Mouse (Mus musculus) common myeloid progenitor, adult 5-6 weeks (primary cell): Measurements from ENCODE around the gene Fam124a. TPM values are rescaled to one million over a fixed set of nuclear protein-coding genes. Genes with fewer than 3 reads are reported as not detected.
"Not testable (repeated sequence)": the region's sequence is repeated elsewhere in the genome, so short reads cannot be mapped to it uniquely, and the experiment has no call there.

ENCODE experiments used
- ATAC-seq: replicated peaks from 2 replicates; pipeline ENCODE4 v1.8.0; 2016; ENCODE audit warnings: low read depth, mild to moderate bottlenecking, moderate TSS enrichment, inconsistent platforms; ENCODE audit not compliant: poor library complexity, severe bottlenecking
- total RNA-seq: library from RNA; stranded (forward); fragments of 200-1000, 187-1606 nt; gene quantifications from 2 replicates; pipeline ENCODE4 v1.2.3, GENCODE M21; 2017

The Fam124a gene
- total RNA-seq = not detected in 2 replicates

DNA sequence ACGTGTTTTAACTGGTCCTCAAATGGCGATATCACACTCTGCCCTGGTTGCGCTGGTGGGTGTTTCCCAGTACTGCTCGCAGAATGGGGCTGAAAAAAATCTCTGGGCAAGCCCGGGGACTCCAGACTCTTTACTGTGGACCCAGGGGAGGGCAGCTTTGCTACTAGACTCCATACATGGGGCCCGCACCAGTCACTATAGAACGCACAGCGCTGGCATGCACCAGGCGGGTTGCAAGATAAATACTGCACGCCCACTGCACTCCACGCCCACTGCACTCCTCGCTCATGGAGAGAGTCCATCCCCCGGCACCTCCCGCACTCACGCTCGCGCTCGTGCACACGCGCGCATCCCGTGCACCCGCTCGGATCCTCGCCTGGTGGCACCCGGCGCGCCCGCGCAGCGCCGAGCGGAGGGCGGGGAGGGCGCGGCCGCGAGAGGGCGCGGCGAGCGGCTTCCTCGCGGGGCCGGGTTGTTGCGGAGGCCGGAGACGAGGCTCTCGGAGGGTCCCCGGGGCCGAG is at the start of gene Fam124a:
Gene Fam124a (plus strand): TSS at position 429 of the 521 bp plus-strand sequence.
- ATAC-seq = peak; percentile 87

DNA sequence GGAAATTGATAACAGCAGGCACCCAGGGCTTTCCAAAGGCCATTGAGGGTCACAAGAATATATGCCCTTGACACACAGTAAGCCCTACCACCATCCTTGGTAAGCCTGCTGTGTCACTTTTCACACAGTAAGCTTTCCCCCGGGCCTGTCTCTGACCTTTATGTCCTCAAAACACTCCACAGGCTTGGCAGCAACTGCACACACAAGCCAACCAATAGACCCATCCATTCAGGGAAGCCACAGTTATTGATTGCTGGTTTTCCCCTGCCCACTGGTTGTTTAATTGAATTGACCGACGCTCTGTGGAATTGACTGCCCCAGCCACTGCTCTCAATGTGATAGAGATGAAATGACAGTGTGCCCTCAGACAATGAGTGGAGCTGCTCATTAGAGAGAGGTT is 49.3 kb upstream of the Fam124a start:
- no peak for ATAC-seq

DNA sequence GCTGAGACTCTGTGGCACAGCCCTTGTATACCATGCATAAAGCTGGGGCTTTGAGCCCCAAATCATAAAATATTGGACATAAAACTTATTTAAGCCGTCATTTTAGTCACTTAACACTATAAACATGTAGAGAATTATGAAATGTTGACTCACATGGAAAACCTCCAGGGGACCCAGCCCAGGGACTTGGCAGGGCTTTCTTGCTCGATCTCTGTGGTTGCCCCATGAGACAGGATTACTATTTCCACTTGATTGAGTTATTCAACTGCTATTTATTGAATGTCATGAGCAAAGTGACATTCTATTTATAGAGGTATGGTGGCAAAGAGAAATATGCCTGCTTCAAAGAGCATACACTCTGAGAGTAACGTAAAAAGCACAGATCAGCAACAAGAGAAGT is 46.2 kb upstream of the Fam124a start:
- no peak for ATAC-seq

DNA sequence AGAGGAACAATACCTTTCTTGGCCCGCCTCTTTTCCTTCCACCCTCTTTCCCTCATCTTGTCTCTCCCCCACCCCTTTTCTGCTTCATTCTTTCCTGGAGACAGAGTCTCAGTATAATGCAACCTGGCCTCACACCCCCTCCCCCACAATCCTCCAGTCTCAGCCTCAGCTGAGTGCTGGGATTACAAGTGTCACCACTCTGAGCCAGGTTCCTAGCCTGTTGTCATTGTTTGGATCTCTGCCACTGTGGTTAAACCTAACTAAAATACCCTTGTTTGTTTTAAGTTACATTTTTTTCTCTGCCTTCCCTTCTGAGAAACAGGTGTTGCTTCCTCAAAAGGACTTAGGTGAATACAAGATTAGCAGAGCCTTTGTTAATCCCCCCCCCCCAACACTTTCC is 42.7 kb upstream of the Fam124a start:
- no peak for ATAC-seq

DNA sequence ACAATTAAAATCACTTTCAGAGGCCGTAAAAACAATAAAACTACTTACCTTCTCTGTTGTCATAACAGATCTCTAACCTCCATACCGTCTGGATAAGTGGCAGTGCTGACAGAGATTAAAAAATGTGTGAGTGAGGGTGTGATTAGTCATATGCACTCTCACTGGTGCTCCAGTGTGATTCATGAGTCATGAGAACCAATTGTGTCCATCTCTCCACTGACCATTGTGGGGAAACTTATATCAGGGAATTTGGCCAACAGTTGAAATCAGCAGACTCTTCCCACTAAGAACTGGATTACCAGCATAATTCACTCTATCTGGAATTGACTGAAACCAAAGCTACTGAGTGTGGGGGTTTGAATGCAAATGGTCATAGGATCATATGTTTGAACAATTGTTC is 24.6 kb upstream of the Fam124a start:
- no peak for ATAC-seq

DNA sequence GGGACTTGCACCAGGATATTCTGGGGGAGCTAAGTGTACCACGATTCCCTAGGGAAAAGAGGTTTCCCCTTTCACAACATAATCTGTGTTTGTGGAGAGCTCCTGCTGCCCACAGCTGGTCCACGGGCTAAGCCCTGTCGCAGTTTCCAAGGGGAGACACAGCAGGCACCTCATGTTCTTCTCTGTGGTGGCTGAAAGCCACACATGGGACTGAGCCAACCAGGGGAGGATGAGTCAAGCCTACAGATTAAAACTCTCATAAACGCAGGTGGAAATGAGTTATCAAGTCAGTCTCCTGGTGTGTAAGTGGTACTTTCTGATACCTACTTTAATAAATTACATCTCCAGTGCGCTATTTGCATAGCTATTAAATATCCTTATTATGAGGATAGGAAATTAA is 19.4 kb upstream of the Fam124a start:
- no peak for ATAC-seq

DNA sequence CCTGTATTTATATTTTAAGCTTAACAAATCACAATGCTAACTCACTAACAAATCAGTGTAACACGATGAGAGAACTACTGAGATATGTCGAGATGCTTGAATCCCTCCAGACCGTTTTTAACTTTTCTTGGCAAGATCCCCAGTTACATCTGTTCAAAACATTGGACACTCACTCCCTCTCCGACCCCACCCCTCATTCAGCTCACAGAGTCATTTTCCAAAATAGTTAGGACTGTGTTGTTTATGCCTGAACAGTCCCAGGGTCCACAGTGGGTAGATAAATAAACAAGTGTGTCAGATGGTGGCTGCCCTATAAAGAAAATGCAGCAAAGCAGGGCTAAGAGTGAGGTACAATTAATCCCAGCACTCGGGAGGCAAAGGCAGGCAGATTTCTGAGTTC is 18.5 kb upstream of the Fam124a start:
- ATAC-seq = no peak

DNA sequence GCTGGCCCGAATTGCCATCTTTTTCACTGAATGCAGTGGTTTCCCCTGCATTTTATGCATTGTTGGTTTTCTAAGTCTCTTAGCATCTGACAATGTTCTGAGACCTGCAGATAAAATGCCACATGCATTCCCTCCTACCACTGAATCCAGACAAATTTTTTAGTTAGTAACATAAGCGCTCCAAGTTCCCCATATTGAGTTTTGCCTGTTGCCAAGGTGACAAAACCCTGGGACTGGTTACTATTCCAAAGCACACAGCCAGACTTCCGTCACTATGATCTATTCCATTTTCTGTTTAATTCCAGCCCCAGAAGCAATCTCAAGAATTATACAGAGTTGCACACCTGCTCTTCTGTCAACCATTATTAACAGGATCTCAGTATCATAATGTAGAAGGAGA is 15.7 kb upstream of the Fam124a start:
- ATAC-seq = no peak

DNA sequence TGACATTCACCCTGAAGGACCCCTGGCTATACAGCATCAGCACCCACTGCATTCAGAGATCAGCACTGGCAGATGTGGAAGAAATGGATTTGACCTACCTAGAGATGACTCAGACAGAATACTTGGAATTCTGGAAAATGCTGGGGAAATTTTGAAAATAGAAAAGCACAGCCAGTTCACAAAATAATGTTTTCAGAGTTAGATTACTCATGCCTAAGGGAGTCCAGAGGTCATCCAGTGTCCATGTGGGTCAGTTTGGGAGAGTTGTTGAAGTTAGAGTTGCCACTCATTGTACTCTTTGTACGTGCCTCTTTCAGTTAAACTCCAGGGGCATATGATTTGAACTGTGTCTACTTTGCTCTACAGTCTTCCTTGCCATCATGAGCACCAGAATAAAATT is 13.8 kb upstream of the Fam124a start:
- ATAC-seq = no peak

DNA sequence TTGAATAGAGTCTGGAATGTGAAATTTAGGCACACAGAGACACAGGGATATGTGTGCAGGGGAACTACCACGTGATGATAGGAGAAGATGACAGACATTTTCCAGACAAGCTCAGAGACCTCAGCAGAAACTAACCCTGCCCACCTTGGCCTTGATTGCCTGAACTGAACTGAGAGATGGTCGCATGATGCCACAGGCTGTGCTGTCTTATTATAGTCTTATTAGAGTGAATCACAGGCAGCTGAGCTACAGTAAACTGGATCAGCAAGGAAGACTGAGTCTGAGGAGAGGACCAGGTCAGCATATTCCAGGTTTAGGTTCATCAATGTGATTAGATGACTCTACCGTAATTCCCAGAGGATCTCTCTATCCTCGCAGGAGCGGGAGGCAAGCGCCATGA is 9.2 kb upstream of the Fam124a start:
- no peak for ATAC-seq

DNA sequence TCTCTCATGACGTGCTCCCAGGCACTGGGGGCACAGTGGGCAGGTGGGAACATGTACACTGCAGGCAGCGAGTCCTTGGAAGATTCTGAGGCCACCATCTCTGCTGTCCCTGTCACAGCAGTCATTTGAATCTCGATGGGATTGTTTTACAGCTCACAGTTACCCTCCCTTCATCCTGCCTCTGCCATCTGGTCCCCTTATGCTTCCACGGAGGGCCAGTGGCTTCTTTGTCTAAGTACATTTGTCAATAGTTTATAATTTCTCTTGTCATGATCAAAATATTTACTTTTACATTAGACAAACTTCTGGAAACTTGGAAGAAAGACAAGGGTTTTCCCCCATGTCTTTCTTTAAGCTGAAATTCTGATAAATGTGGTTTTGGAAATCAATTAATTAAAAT is 8.8 kb upstream of the Fam124a start:
- no peak for ATAC-seq

DNA sequence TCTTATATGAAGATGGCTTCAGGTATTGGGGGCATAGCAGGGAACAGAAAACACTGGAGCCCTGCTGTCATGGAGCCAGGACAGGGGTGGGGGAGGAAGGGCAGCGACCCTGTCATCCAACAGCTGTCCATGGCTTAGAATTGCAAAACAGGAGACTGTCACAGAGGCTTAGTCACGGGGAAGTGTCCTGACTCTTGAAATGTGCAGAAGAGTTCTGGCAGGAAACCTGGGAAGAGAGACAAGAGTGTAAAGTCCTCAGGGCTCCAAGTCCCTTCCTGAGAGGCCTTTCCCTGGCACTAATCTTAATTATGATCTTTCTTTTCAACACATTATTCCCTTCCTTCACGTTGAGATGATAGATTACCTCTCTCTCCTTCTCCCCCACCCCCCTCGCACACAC is 5.4 kb upstream of the Fam124a start:
- no peak for ATAC-seq

DNA sequence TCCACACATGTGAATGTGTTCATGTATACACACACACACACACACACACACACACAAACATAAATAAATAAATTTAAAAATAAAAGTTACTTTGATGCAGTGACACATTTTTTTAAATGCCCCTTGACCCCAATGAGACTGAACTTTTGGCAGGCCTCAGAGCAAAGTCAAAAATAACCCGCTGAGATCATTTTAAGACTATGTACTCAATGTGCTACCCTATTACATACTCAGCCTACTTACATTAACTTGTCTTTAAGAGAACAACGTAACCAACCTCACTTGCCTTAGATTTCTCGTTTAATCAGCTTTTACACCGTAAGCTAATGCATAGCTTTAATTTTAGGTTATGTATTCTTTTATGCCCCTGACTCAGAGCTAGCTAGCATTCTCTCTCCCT is 2.8 kb upstream of the Fam124a start:
- no peak for ATAC-seq

DNA sequence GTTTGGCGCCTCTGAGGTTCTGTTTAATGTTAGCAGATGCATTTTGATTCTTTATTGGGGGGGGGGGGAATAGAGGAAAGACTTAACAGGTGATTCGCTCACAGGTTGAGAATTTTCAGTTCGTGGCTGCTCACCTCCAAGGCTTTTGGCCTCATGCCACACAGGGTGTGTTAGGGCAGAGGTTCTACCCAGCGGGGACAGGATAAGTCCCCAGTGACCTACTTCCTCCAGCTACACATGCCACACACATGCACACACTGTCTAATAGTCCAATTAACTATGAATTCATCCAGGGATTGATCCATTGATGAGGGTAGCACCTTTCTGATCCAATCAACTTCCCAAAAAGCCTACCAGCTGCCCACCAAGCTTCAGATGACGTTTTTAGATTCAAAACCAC is 1.8 kb upstream of the Fam124a start:
- ATAC-seq = no peak

DNA sequence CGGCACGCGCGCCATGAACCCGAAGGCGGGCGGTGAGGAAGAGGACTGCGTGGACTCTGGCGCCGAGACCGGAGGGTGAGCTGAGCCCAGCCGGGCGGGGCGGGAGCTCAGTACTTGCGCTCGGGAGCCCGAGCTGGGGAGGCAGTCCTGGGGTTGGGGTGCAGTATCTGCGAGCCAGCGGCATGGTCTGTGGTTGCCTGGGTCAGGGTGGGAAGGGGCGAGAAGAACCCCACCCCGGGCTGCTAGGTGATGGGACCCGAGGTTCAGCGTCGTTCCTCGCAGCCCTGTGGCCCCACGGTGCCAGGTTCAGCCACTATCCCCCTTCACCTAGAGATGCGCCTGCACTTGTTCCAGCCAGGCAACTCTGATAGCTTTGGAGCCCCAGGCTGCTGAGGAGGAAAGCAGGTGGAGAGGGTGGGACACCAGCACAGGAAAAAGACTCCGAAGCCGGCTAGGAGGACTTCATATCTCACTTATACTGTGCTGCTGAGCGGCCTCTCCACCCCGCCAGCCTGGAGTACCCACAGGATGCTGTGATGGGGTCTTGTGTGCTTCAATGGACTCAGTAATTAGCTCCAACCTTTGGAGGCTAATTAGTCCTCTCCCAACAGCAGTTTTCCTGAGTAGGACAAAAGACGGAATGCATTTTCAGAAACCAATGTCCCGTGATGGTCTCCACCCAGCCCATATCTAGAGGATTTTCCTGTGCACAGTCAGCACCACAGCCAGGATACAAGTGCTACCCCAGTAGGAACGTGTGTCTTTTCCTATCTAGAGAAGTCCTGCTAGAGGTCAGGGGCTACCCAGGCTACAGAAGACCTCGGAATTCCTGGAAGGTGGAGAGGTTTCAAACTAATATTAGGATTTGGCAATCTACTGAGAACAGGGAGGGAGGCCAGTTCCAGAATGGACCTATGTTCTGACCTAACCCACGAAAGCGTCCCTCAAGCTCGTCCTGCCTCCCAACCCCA is 588 bp downstream of the Fam124a start:
- peak; percentile 26 for ATAC-seq

DNA sequence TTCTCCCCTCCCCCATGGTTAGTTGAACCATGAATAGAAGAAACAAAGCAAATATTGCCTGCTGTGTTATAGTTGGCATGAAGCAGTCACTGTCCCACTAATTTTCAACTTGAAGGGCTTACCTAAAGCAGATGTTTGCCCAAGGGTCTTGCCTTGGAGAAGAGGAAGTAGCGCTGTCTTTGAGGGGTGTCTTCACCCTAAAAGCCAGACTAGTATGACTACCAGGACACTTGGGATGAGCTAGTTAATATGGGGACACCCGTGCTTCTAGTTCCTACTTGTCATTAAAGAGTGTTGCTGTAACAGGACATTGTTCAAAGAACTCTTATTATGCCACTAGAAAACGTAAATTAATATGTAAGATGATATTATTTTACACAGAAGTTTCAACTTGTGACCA is 1.6 kb downstream of the Fam124a start:
- ATAC-seq = no peak

DNA sequence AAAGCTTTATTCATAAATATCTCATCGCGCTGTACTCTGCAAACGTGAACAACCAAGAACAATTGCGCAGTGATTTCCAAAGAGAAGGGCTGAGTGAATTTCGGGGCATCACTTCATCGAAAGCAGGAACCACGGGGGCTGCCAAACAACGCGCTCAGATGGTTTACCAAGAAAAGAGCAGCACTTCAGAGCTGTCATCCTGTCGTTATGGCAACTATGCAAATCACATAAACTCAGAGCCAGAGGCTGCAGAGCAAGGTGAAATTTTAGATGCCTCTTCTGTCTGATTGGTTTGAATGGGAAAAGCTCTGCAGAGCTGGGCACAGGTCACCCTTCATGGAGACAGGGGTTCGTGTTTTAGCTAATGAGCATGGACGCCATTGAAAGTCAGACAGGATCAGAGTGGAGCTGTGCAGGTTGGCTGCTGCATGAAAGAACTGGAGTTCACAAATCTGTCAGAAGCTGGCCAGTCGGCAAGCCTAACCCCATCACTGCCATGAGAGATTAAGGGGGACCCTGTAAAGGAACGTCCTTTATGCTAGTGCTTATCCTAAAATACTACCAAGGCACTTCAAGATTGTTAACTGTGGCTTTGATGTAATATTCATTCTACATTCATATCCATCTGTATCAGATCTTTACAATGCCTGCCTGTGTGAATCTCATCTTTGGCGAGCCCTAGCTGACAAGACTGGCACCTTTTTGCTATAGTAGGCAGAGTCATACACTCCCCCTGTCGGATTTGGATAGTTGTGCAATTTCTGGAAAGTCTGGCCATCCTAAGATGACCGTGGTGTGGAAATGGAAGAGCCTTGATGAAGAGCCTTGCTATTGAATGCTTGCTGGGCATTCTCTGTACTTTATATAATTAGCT is 6.6 kb downstream of the Fam124a start:
- no peak for ATAC-seq

DNA sequence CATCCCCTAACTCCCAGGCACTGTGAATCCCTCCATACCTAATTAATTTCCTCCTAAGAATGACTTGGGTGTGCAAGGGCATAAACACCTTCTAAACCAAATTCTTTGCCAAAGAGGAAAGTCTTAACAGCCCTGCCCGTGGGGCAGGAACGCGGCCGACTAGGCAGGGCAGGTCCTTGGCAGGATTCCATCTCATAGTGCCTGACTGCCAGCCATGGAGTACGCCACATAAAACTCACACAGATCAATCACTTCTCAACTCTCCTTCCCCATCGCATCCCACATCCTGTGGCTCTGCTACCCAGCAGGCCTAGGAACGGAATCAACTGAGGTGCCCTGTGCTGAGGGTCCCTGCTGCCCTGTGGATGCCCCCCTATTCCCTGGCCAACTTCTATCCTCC is 8.1 kb downstream of the Fam124a start:
- ATAC-seq = no peak

DNA sequence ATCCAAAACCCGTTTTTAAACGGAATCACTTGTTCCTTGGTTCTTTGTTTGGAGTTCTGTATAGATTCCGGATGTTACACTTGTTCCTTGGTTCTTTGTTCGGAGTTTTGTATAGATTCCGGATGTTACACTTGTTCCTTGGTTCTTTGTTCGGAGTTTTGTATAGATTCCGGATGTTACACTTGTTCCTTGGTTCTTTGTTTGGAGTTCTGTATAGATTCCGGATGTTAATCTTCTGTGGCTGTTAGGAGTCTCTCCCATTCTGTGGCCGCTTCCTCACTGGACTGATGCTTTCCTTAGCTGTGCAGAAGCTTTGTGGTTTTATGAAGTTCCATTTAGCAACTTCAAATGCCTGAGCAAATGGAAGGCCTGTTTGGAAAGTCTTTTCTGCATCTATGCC is 11.3 kb downstream of the Fam124a start, which contains the start of gene Gm4131:
Gene Gm4131 (minus strand): TSS at position 101 of the 400 bp plus-strand sequence.
- ATAC-seq = not testable (repeated sequence)

DNA sequence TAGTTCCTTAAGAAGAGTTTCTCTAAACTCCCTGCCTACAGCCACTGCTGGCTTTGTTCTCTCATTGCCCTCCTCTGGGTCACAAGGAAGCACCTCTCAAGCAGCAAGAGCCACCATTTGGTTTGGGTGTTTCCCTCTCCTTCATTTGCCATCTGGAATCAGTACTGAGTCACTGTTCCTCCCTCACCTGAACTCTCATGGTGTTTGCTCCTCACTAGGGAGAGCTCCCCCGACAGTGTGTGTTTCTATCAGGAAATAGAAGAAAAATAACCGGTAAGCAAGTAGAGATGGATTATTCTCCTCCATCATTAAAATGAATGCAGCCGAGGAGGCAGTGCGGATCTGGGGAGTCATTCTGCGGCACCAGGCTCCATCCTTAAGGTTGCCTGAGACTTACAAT is 13.9 kb downstream of the Fam124a start:
- ATAC-seq = no peak

DNA sequence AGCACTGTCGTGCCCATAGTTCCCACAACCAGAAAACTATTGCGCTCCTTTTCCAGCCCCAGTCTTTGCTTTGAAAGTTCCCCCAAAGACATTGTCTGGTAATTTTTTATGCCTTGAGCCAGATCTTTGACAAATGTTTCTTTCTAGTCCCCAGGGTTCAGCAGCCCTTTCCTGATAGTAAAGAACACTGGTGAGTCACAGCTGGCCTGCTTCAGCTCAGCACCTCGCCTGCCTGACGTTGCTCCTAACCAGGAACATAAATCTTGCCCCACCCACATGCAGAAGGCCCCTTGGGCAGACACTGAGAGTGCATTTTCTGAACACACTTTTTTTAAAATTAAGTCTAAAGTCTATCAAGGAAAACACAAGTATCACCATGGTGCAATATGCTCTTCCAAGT is 14.8 kb downstream of the Fam124a start:
- no peak for ATAC-seq
